Mouse (Mus musculus) heart, adult 11 months (tissue): ENCODE measurements at regions not wholly inside any gene's neighbourhood (a gene's known extent, or its start where the extent isn't known, plus 50 kb on each side); places are given as distances from the start of the nearest gene placed in this dataset.

Experiments used
- DNase-seq: peaks from one replicate; pipeline ENCODE4 v3.0.0; 2022

GRCm38 (mm10) chr6:148599473-148599872 lies 155.3 kb upstream of the Tmtc1 start:
- peak; percentile 59 for DNase-seq

GRCm38 (mm10) chr6:148598746-148599337 lies 154.7 kb upstream of the Tmtc1 start:
- DNase-seq: no peak

DNA sequence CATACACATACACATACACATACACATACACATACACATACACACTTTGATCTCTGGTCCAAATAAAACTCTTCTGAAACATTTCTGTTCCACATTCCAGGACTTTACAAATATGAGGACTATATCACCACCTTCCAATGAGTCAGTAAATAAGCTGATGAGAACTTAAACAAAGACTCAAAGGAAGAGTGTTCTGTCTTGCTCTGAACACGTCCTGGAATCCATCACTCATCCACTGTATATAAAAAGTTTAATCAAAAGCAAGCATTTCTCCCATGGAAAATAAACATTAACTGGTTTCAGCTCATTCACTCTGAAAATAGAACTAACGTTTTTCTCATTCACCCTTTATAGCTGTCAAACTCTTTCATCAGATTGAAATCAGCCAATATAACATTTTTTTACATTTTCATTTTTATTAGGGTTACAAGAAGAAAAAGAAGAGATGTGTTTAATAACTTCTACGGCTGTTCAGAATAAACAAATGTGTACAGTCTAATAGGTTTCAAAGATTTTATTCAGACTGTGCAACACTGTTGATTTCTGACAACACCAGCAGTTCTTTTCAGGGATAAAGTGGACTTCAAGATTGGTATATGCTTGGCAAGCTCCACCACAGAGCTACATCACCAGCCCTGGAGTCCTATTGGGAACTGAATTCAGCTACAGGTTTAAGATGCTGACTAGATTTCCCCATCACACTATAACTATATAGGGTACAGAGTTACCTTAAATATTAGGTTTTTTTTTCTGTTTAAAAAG lies 151.0 kb upstream of the Tmtc1 start:
- DNase-seq: no peak

DNA sequence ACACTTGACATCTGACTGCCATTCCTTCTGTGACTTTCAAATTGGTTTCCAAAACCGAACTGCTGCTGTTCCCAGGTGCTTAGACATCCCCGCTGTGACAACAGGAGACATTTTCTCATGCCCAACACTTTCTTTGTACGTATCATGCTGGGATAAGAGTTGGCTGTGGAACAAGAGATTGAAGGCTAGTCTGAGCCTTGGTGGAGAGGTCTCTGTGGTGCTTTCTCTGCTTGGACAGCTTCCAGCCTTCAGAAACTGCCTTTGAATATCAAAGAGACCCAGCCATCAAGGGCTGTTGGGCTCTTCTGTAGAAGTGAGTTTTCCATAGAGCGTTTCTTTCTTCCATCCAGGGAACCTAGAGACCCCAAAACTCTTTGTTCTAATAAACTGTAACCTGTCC lies 144.8 kb upstream of the Tmtc1 start:
- peak; percentile 37 for DNase-seq

GRCm38 (mm10) chr6:148586439-148587321 lies 142.5 kb upstream of the Tmtc1 start:
- no peak for DNase-seq

DNA sequence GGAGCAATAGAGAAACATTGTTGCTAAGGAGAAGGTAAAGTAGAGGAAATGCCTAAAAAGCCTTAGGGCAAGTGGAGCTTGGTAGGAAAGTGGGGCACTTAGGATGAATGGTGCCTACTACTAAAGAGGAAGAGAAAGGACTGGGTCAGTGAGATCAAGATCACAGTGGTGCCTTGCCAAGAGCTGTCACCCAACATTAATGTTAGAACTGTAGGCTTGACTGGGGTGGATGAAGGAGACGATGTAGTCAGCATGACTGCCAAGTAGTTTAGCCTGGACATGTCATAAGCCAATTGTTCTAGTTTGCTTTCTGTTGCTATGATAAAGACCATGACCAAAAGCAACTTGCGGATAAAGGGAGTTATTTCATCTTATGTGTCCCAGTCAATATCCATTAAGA lies 139.9 kb upstream of the Tmtc1 start:
- no peak for DNase-seq

DNA sequence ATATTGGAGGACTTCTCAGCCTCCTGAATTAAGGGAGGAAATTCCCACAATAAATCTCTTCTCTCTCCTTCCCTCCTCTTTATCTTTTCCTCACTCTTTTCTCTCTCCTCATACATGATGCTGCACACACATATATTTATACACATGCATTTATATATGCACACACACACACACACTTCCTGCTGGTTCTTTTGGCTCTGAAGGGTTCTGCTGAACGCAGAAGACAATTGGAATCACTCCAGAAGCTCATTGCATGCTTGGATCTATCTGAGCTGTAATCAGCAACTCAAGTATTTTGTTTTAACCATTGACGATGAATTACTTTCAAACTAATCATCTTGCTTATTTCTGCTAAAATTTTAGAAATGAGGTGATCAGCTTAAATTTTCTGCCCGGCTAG lies 134.1 kb upstream of the Tmtc1 start:
- DNase-seq: no peak

- no peak for DNase-seq
These were observed 133.5 kb upstream of the Tmtc1 start for GRCm38 (mm10) chr6:148577663-148578062.

DNA sequence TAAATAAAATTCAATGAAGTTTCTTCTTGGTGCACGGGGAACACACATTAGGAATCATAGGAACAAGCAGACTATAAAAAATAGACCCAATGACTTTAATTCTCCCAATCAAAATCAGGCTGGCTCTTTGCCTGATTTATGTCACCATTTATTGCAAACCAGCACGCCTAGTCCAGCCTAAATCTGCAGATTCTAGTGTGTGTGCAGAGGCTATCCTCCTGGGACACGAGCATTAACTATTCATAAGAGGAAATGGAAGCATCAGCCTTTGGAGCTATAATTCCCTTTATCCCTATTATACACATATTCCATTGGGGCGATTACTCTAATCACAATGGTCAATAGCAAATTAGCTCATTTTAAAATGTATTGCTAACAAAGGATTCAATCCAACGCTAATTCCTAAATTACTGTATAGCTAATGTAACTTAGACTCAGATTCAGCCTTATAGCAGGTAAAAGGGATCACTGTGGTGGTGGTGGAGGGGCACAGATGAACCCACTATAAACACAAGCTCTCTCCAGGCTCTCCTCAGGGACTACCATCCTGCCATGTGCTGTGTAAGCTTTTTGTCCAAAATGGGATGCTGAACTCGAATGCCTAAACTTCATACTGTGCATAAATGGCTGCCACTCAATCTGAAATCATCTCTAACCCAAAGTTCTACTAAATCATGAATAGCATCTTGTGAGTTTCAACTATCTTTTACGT lies 130.7 kb upstream of the Tmtc1 start:
- peak; percentile 17 for DNase-seq

GRCm38 (mm10) chr6:148572201-148572600 lies 128.0 kb upstream of the Tmtc1 start:
- DNase-seq: no peak

- peak; percentile 82 for DNase-seq
These were observed 127.5 kb upstream of the Tmtc1 start for GRCm38 (mm10) chr6:148571651-148572050.

DNA sequence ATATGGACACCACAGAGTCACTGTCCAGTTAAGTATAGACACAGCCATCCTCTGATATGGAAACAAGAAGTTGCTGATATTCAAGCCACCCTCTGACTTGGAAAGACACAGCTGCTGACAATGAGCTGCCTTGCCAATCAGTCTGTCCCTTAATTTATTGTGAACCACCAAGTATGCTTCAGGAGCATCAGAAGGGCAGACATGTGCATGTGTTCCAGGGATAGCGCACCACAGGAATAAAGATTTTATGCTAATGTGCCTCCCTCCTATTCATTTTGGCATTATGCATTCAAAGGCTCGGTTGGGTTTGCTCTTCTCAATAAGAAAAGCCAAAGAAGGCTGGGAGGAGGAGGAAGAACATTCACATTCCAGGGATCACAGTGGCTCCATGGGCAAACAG lies 120.0 kb upstream of the Tmtc1 start:
- DNase-seq: peak; percentile 12

- DNase-seq: peak; percentile 29
These were observed 118.1 kb upstream of the Tmtc1 start for GRCm38 (mm10) chr6:148562206-148562708.

DNA sequence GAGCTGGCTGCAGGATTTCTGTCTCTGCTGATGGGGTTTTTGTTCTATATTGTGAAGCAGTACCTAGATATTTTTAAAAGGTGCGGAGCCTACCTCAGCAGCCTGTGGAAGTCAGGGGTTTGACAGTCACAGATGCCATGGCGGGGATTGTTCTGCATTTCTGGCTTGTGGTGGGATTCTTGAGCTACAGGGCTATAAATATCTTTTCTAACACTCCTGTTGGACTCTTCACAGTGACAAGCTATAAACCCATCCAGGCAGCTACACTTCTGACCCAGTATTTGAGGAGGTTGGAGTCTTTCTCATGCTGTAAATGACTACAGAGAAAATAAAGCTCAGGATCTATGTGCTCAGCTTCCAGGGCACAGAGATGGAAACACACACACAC lies 112.3 kb upstream of the Tmtc1 start:
- DNase-seq: peak; percentile 79

DNA sequence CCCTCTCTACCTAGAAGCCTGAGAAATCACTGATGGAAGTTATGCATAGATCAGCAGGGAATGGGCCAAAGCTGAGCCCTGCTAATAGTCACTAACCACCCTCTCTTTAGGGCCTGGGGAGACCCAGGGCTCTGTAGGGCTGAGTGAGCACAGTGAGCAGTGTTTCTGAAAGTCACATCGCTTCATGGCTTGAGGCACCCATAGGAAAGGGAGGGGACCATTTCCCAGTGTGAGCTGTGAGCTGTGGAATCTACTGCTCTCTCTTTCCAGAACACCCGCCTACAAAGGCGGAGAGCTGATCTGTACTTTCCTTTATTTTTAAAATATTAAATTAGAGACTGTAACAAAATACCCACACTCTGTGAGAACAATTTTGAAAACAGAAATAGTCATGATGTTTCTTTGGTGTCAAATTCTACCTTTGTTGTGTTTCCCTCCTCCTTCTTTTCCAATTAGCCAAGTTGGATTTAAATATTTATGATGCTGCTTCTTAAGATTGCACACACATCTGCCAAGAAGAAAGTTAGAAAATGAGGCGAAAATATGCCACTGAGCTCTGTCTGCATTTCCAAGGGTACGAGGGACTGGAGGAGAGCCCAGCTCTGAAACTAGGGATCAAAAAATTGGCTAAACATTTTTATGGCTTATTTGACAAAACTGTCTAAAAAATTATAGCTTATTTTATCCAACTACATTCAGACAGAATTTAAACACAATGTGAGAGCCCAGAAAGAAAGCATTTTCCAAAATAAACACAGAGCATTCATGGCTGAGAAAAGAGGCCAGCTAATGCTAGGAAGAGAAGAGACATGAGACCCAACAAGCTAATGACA lies 111.7 kb upstream of the Tmtc1 start:
- peak; percentile 80 for DNase-seq

DNA sequence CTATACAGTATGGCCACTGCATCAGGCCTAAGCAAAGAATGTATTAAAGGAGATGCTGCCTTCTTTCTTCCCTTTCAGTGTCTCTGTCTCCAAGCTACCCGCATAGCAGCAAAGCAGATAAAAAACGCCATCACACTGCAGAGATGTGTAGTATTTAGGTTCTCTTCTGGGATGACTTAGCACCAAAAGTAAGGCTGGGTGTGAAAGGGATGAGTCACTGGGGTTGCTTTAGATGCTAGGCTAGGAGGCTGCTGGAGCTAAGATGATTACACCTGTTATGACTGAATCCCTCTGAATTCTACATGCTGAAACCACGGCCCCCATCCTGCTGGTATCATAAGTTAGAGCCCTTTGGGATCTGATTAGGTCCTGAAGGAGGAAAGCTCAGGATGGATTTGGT lies 110.3 kb upstream of the Tmtc1 start:
- no peak for DNase-seq

DNA sequence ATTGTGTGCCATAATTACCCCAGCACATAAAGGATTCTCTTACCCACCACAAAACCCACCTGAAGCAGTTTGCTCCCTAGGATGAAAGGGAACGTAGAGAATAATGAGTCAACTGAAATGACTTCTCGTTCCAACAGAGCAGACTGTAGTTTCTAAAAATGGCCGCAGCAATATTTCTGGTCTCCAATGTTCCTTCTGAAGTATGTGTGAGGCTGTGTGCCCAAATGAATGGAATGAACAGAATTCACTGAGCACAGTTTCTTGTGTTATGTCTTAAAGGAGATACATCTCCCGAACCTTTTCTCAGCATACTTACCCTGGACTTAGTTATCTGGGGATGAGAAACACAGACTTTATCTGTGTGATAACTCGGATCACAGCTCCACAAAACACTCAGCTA lies 109.4 kb upstream of the Tmtc1 start:
- DNase-seq: peak; percentile 60

DNA sequence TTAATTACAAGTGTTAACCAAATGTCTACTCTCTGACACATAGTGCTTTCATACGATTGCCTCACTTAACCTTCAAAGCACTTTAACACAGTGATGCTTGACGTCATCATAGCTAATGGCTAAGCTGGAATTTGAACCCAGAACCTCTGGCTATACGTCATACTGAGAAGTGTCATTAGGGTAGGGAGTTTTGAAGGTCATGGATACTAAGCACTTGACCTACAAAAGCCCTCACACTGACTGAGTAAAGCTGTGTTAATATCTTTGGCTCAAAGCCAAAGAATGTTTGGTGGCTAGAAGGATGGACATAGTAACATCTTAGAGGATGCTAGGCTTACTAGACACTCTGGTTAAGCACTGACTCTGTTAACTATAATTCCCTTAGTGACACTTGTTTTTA lies 106.9 kb upstream of the Tmtc1 start:
- peak; percentile 27 for DNase-seq

DNA sequence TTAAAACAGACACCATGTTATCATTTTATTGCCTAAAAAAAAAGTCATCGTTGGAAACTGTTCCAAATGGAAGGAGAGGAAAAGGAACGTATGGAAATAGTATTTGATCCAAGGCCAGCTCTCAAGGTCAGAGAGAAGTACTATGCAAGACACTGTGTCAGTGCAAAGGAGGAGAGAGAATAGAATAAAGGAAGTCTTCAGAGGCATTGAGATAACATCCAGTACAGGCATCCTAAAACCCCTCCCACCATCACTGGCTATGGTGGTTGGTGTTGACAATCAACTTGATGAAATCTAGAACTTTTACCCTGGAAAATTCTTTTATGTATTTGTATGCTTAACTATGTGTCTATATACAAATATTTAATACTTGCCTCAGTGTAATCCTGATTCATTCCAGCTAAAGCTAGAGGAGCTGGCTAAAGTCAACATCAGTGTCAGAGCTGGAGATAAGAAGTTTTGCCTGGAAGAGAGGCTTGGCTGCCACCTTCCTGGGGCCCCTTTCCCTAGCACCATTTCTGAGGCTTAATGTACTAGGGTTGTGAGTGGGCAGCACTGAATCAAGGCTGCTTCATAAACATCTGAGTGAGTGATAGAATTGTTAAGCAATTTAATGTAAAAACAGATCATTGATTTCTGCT lies 104.1 kb upstream of the Tmtc1 start:
- DNase-seq: peak; percentile 12

DNA sequence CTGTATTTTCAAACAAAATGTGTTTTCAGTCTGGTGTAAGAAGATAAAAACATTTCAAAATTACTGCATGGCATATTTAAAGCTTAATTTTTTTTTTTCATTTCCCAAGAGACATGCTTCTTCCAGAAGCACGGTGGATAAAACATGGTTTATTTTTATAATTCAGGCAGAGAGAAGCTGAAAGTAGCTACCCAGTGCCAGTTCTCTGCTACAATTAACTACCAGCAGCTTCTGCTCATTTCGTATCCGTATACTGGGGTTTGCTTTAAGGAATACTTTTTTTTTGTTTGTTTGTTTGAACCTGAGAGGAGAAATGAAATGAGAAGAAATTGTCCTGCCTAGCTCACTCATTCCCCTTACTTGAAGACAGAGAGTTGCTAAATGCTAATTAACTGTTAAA lies 98.9 kb upstream of the Tmtc1 start:
- DNase-seq: peak; percentile 13

- DNase-seq: peak; percentile 55
These were observed 97.8 kb upstream of the Tmtc1 start for GRCm38 (mm10) chr6:148541981-148542380.
